Mouse (Mus musculus): ENCODE results near the gene Omt2a. TPM values are rescaled to one million over a fixed set of nuclear protein-coding genes. Genes with fewer than 3 reads are reported as not detected.
"Not testable (repeated sequence)": the region's sequence is repeated elsewhere in the genome, so short reads cannot be mapped to it uniquely, and the experiment has no call there.

Omt2a gene
- polyA plus RNA-seq, 1 experiment = not detected

DNA sequence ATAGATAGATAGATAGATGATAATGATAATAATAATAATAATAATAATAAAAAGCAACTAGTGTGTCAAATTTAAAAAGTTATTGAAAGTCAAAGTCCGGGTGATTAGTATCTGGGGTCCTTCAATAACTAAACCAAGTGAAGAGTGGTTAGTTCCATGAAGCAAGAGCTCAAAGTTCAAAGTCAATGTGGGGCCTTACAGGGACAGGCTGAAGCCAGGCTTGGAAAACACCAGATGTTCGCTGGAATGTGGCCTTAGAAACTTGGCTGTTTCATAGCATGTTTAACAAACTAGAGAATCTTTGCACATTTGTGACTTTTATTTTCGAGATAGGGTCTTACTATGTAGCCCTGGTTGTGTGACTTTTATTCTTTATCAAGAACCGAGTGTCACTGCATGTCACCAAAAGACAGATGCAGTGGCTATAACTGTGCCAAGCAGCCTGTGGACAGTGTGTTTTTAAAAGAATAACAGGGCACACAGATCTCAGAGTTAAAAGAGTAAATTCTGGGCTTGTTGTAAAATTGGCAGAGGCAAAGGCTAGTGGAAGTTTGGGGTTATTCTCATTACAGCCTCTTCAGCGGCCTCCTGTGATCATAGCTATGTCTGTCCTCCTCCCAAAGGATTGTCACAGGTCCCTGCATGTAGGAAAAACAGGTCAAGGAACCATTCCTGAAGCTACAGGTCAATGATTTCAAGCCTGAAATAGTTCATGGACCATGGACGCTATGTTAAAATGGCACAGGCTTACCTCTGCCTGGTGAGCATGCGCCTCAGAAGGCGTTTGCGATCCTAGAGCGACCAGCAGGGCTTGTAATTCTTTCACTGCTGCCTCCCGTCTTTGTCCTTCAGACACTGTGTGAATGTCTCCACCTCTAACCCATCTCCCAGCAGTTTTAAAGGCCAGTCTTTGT is 40.3 kb upstream of the Omt2a start:
- H3K36me3 ChIP-seq (ENCODE audit: control insufficient read depth, insufficient read depth, low read length, poor library complexity, severe bottlenecking) = no peaks in the 10 kb centered on the region
- peaks cover 2% of the 10 kb centered on the region for H3K4me1 ChIP-seq (ENCODE audit: control insufficient read depth, insufficient read depth, low read length)
- no peaks in the 10 kb centered on the region for H3K9me3 ChIP-seq (replicated peaks; ENCODE audit: control insufficient read depth, insufficient read depth, low read length, poor library complexity, severe bottlenecking)
- no peak overlapping the region for H3K9ac ChIP-seq (ENCODE audit: low read depth, poor library complexity, severe bottlenecking)
- TF ChIP-seq EP300 (IDR thresholded peaks at IDR 0.05; ENCODE audit: insufficient read depth, low read depth, low read length) (no peak), POLR2A (IDR thresholded peaks at IDR 0.05; ENCODE audit: insufficient read depth, low read length) (no peak), CTCF (IDR thresholded peaks at IDR 0.05; ENCODE audit: low read depth, low read length) (no peak)
- H3K27ac ChIP-seq (ENCODE audit: insufficient read depth, low read length) = no peak overlapping the region
- H3K27me3 ChIP-seq (ENCODE audit: control insufficient read depth, insufficient read depth, low read length, poor library complexity, severe bottlenecking) = no peaks in the 10 kb centered on the region
- H3K4me3 ChIP-seq (ENCODE audit: low read depth, low read length) = no peak overlapping the region

GRCm38 (mm10) chr9:78351504-78352220 is 37.1 kb upstream of the Omt2a start:
- no peaks in the 10 kb centered on the region for H3K4me1 ChIP-seq (ENCODE audit: control insufficient read depth, insufficient read depth, low read length)
- no peak overlapping the region for H3K9ac ChIP-seq (ENCODE audit: low read depth, poor library complexity, severe bottlenecking)
- H3K27me3 ChIP-seq (ENCODE audit: control insufficient read depth, insufficient read depth, low read length, poor library complexity, severe bottlenecking) = no peaks in the 10 kb centered on the region
- no peak overlapping the region for H3K27ac ChIP-seq (ENCODE audit: insufficient read depth, low read length)
- no peaks in the 10 kb centered on the region for H3K9me3 ChIP-seq (replicated peaks; ENCODE audit: control insufficient read depth, insufficient read depth, low read length, poor library complexity, severe bottlenecking)
- H3K4me3 ChIP-seq (ENCODE audit: low read depth, low read length) = no peak overlapping the region
- no peaks in the 10 kb centered on the region for H3K36me3 ChIP-seq (ENCODE audit: control insufficient read depth, insufficient read depth, low read length, poor library complexity, severe bottlenecking)
- TF ChIP-seq CTCF (IDR thresholded peaks at IDR 0.05; ENCODE audit: low read depth, low read length) = no peak
- no peak for TF ChIP-seq EP300 (IDR thresholded peaks at IDR 0.05; ENCODE audit: insufficient read depth, low read depth, low read length)
- no peak for TF ChIP-seq POLR2A (IDR thresholded peaks at IDR 0.05; ENCODE audit: insufficient read depth, low read length)

DNA sequence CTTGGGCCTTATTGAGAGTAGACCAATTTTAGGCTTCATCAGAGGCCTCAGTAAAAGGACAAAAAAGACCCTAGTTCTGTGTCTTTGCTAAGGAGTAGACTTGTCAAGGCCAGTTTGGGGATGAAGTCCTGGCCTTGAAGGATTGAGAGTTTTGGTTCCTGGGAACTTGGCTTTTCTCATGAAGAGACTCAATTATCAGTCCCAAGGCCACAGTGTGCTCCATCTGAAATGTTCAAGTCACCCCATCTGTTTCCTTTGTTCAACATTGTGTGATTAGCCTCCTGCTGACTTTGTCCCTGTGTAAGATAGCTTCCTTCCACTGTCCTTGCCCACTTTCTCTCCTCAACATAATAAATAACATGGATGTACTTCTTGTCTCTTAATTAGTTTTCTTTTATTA is 35.4 kb upstream of the Omt2a start:
- not testable (repeated sequence) for H3K9me3 ChIP-seq (replicated peaks; ENCODE audit: control insufficient read depth, insufficient read depth, low read length, poor library complexity, severe bottlenecking); H3K4me3 ChIP-seq (ENCODE audit: low read depth, low read length); H3K9ac ChIP-seq (ENCODE audit: low read depth, poor library complexity, severe bottlenecking); H3K27ac ChIP-seq (ENCODE audit: insufficient read depth, low read length); H3K4me1 ChIP-seq (ENCODE audit: control insufficient read depth, insufficient read depth, low read length); H3K36me3 ChIP-seq (ENCODE audit: control insufficient read depth, insufficient read depth, low read length, poor library complexity, severe bottlenecking); H3K27me3 ChIP-seq (ENCODE audit: control insufficient read depth, insufficient read depth, low read length, poor library complexity, severe bottlenecking)

DNA sequence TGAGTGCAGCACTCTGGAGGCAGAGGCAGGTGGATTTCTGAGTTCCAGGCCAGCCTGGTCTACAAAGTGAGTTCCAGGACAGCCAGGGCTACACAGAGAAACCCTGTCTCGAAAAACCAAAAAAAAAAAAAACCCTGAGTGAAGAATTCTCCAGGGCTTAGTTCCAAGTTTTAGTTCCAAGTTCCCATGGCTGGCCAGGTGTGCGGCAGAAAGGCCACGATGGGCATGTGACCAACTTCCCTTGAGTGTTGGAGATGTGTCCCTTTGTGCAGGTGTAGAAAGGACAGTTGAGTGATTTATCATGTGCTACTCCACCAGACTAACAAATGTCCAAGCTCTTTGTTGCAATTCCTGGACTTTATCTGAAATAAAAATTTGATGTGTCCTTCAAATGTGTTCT is 34.5 kb upstream of the Omt2a start:
- not testable (repeated sequence) for H3K27me3 ChIP-seq (ENCODE audit: control insufficient read depth, insufficient read depth, low read length, poor library complexity, severe bottlenecking); H3K4me3 ChIP-seq (ENCODE audit: low read depth, low read length); H3K36me3 ChIP-seq (ENCODE audit: control insufficient read depth, insufficient read depth, low read length, poor library complexity, severe bottlenecking); H3K27ac ChIP-seq (ENCODE audit: insufficient read depth, low read length); H3K4me1 ChIP-seq (ENCODE audit: control insufficient read depth, insufficient read depth, low read length); H3K9me3 ChIP-seq (replicated peaks; ENCODE audit: control insufficient read depth, insufficient read depth, low read length, poor library complexity, severe bottlenecking); H3K9ac ChIP-seq (ENCODE audit: low read depth, poor library complexity, severe bottlenecking)

- H3K4me3 ChIP-seq (ENCODE audit: low read depth, low read length); H3K9ac ChIP-seq (ENCODE audit: low read depth, poor library complexity, severe bottlenecking); H3K36me3 ChIP-seq (ENCODE audit: control insufficient read depth, insufficient read depth, low read length, poor library complexity, severe bottlenecking); H3K27ac ChIP-seq (ENCODE audit: insufficient read depth, low read length); H3K9me3 ChIP-seq (replicated peaks; ENCODE audit: control insufficient read depth, insufficient read depth, low read length, poor library complexity, severe bottlenecking); H3K4me1 ChIP-seq (ENCODE audit: control insufficient read depth, insufficient read depth, low read length); H3K27me3 ChIP-seq (ENCODE audit: control insufficient read depth, insufficient read depth, low read length, poor library complexity, severe bottlenecking): not testable (repeated sequence)
Measured at GRCm38 (mm10) chr9:78348206-78349004, 33.8 kb upstream of the Omt2a start.

GRCm38 (mm10) chr9:78347004-78347403 is 32.4 kb upstream of the Omt2a start:
- TF ChIP-seq EP300 (IDR thresholded peaks at IDR 0.05; ENCODE audit: insufficient read depth, low read depth, low read length) (no peak), CTCF (IDR thresholded peaks at IDR 0.05; ENCODE audit: low read depth, low read length) (no peak), POLR2A (IDR thresholded peaks at IDR 0.05; ENCODE audit: insufficient read depth, low read length) (no peak)
- Histone ChIP-seq H3K9ac (ENCODE audit: low read depth, poor library complexity, severe bottlenecking) (no peak overlapping the region), H3K27me3 (ENCODE audit: control insufficient read depth, insufficient read depth, low read length, poor library complexity, severe bottlenecking) (no peaks in the 10 kb centered on the region), H3K4me1 (ENCODE audit: control insufficient read depth, insufficient read depth, low read length) (no peaks in the 10 kb centered on the region), H3K9me3 (replicated peaks; ENCODE audit: control insufficient read depth, insufficient read depth, low read length, poor library complexity, severe bottlenecking) (no peaks in the 10 kb centered on the region), H3K27ac (ENCODE audit: insufficient read depth, low read length) (no peak overlapping the region), H3K4me3 (ENCODE audit: low read depth, low read length) (no peak overlapping the region), H3K36me3 (ENCODE audit: control insufficient read depth, insufficient read depth, low read length, poor library complexity, severe bottlenecking) (no peaks in the 10 kb centered on the region)

DNA sequence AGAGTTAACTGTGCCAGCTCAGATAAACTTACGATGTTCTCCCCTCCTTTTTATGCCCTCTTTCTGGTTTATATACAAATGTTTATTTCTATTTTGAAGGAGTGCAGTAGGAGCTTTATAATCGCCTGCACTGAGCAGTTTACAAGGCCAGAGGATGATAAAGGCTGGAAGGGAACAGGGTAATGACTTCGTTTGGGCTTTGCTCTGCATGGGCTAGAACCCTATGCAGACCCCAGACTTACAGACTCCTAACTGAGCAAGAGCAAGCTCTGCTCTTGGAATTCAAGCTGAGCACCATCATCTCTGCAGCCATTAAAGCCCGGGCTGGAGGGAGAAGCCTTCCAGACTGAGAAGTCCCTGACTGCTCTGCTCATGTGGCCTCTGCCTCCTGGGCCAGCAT is 30.6 kb upstream of the Omt2a start:
- H3K4me1 ChIP-seq (ENCODE audit: control insufficient read depth, insufficient read depth, low read length); H3K36me3 ChIP-seq (ENCODE audit: control insufficient read depth, insufficient read depth, low read length, poor library complexity, severe bottlenecking); H3K9ac ChIP-seq (ENCODE audit: low read depth, poor library complexity, severe bottlenecking); H3K27ac ChIP-seq (ENCODE audit: insufficient read depth, low read length); H3K27me3 ChIP-seq (ENCODE audit: control insufficient read depth, insufficient read depth, low read length, poor library complexity, severe bottlenecking); H3K4me3 ChIP-seq (ENCODE audit: low read depth, low read length); H3K9me3 ChIP-seq (replicated peaks; ENCODE audit: control insufficient read depth, insufficient read depth, low read length, poor library complexity, severe bottlenecking): not testable (repeated sequence)

DNA sequence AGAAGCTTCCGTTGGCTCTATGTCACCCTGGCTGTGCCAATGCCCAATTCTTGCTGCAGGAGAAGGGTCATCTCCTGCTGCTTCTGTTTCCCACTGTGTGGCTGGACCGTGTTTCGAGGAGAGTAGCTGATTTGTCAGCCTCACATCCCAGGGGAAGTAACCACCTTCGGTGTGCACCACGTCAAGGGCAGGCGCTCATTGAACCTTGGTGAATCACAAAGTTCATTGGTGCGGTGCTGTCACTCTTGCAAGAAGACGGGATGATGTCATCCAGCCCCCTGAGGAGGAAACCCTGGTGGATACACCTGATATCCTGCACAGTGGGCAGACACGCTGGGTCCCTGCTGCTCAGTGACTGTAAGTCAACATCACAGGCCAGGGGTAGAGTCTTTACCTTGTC is 28.5 kb upstream of the Omt2a start:
- not testable (repeated sequence) for H3K9ac ChIP-seq (ENCODE audit: low read depth, poor library complexity, severe bottlenecking); H3K9me3 ChIP-seq (replicated peaks; ENCODE audit: control insufficient read depth, insufficient read depth, low read length, poor library complexity, severe bottlenecking); H3K27ac ChIP-seq (ENCODE audit: insufficient read depth, low read length); H3K4me3 ChIP-seq (ENCODE audit: low read depth, low read length); H3K4me1 ChIP-seq (ENCODE audit: control insufficient read depth, insufficient read depth, low read length); H3K36me3 ChIP-seq (ENCODE audit: control insufficient read depth, insufficient read depth, low read length, poor library complexity, severe bottlenecking); H3K27me3 ChIP-seq (ENCODE audit: control insufficient read depth, insufficient read depth, low read length, poor library complexity, severe bottlenecking)
